Mouse (Mus musculus): ENCODE results near the gene Sufu.

GRCm38 (mm10) chr19:46480624-46481345 is 84.1 kb downstream of the Sufu start:
- TF ChIP-seq EP300 (optimal IDR thresholded peaks at IDR 0.05), result no peak
- TF ChIP-seq CTCF (IDR thresholded peaks at IDR 0.05; ENCODE audit: low read depth), result no peak
